Mouse (Mus musculus) gastrocnemius, adult 18-20 months (tissue): ENCODE measurements around the gene Cbx2. TPM values are rescaled to one million over a fixed set of nuclear protein-coding genes. Genes with fewer than 3 reads are reported as not detected.

Experiments used
- DNase-seq: peaks from one replicate; pipeline ENCODE4 v3.0.0; 2021; ENCODE audit warnings: low spot score
- total RNA-seq, 2 experiments: library from RNA; stranded (reverse); gene quantifications; 2 replicates each; pipeline ENCODE4 v1.2.3; 2021

The Cbx2 gene
- total RNA-seq, 2 experiments from 2014 or later = 0.85 to 1.0 TPM

DNA sequence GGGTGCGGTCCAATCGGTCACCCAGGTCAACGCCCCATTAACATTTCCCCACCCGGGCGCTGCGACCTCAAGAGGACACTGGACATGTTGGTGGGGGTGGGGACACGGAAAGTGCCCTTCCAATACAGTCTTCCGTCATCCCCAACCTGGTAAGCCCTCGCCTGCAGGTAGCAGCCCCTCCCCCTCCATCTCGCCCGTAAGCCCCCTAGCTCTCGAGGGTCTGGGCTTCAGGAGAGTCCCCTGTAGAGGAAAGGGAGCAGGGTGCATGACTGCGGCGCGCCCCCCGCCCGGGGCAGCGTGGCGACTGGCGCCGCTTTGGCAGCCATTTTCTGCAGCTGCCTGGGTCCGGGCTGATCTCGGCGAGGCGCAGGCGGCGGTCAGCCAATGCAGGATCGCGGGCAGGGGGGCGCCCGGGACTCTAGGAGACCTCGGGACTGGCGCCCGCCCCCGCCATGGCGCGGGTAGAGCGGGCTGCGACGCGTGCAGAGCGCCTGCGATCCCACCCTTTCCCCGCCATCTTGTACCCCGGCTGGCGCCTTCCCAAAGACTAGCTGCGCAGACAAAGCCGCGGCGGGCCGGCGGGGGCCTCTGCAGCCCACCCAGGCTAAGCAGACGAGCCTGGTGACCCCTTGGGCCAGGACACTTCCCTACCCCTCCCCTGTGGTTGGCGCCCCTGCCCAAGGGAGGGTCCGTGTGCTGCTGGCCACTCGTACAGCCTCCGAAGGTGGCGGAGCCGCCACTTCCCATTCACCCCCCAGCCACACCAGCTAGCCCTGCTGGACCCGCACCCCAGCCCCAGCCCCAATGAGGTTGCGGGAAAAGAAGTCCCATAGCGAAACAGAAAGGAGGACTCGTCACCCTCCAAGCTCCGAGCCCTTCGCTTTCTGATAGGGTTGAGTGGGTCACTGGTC, 33.8 kb downstream of the Cbx2 start:
- DNase-seq = no peak

DNA sequence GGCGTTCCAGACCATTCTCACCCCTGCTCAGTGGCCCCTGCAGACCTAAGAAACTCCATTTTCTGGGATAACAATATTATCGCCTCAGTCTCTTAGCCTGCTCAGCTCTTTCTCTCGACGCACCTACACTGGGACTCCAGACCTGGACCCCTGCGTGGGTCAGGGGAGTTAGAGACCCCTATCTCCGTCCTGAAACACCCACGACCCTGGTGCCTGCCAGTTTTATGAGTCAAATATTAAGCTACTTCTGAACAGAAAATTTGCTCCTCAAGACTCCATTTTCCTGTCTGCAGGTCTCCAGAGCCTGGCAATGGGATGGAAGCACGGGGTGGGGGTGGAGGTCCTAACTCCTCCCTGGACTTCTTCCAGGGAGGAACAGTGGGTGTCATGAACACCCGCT, 34.5 kb downstream of the Cbx2 start:
- DNase-seq = no peak

DNA sequence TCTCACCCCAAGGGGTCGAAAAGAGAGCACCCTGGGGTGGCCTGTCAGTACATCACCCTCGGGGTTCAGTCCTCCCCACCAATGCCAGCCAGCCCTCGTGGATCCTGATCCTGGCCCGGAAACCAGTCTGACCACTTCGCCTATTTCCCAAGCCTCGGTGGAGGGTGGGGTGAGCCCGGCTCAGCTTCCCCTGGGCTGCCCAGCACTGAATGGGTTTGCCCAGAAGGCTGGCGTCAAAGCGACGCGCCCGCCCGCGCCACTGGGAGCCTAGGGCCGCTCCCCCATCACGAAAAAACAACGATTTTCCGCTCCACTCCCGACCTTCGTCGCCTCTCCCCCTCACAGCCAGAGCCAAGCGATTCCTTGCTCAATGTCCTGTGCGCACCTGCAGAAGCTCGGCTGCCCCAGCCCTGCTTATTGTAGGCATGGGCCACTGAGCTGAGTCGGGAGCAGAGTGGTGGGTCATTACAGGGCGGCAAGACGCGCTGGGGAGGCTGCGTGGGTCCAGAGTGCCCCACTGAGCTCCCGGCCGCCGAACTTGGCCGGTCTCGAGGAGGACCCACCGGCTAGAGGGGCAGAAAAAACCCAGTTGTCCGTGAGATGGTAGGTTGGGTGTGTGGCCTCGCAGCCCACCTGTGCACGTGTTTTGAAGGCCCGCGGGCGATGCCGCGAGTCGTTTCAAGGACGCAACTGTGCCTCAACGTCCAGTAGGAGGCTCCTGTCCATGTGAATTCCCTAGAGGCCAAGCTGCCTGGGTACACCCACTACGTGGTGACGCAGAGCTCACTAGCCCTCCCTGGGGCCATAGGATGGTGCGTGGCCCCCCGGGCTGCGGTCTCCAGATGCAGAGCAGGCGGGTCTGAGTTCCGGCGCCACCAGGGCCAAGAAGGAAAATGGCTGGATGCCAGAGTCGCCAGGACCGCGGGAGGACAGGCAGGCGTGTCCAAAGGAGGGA, 35.6 kb downstream of the Cbx2 start:
- no peak for DNase-seq

DNA sequence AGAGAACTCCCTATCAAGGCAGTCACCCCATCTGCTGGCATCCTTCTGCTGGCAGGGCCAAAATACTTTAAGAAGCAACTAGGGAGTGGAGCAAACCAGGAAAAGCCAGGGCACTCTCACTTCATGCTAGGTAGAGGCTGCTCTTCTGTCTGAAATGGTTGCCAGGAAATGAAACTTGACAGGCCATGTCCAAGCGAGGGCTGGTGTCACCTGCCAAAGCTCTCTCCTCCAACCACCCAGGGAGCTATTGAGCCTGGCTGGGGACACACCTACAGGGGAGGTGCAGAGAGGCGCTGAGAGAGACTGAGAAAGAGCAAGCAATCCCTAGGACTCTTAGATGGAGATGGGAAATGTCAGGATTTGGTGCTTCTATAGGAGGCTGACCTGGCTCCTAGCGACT, 36.5 kb downstream of the Cbx2 start:
- DNase-seq = no peak

DNA sequence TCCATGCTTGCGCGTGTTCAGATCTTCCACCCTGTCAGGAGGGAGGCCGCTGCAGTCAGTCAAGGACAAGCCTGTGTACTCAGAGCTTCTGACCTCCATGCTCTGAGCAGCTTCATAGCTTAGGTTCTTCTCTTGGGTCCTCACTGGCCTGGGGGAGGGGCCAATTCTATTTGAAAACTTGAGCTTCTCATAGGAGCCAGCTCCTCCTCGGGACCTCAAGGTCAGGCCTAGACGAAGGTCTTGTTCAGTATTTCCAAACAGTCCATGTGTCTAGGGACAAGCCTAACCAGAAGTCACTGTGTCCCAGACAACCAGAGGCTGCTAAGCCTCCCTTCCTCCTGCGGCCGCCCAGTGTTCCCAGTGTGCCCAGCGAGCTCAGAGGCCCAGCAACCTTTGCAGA, 44.1 kb downstream of the Cbx2 start:
- no peak for DNase-seq

DNA sequence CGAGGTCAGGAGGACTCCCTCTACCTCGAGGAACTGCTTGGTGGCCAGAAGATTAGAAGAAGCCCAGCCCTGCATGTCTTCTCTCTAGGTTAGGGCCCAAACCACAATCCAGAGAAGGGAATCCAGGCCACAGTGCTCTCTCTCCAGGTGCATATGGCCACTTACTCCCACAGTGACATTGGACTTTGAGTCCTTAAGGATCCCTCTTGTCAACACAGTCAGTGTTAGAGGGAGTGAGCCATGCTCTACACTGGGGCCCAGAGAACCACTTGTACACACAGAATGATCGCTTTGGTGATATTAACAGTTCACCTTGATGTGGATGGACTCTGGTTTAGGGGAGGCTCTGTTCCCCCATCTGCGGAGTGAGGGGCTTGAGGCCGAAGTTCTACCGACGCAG, 49.5 kb downstream of the Cbx2 start:
- no peak for DNase-seq

DNA sequence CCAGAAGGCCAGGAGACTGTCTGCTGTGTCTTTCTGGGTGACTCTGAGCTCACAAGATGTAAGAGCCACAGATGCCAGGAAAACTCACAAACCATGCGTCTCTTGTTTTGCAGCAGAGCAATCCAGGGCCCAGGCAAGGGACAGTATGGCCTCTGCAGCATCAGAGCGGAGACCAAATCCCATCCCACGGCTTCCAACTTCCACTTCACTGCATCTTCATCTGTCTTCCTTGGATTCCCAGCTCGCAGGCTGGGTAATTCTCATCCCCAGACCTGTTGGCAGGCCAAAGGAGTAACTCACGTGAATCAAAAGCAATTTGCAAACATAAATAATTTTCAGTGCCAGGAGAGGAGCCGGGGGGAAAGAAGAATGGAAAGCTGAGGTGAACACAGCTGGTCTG, 50.2 kb downstream of the Cbx2 start:
- DNase-seq = no peak

DNA sequence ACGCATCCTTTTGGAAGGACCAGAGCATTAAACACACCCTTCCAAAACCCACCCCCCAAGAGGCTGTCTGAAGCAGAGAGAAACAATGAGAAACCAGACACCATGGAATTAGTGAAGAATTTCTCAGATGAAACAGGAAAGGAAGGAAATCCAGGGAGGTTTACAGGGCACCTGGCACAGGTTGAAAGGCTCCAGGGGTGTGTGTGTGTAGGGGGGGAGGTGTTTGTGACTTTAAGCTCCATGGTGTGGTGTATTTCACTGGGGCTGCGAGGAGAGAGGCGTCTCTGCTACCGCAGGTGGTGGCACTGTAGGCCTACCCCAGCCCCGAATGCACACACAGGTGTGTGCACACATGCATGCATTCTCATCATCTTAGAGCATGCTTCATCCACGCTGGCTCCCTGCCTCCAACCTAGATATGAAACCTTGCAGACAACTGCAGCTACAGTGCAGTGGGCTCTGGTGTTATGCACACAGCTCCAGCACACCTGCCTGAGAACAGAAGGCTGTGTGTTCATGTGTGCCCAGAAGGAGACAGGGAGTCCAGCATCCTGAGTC, 51.2 kb downstream of the Cbx2 start:
- no peak for DNase-seq

DNA sequence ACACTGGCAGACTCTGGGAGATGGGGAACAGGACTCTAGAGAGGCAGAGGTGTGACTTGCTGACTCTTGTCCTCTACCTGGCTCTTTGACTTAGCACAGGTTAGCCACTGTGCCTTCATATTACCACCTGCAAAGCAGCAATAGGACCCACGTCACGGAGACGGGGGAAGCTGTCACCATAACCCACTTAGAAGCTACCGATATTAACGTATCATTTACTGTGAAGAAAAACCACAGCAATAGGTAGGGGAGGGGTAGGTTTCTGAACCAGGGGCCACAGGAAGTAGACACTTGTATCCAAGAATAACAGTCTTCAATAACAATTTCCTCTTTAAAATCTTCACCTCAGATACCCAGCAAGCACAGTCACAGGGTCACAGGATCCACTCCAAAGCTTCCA, 53.0 kb downstream of the Cbx2 start:
- DNase-seq = no peak

DNA sequence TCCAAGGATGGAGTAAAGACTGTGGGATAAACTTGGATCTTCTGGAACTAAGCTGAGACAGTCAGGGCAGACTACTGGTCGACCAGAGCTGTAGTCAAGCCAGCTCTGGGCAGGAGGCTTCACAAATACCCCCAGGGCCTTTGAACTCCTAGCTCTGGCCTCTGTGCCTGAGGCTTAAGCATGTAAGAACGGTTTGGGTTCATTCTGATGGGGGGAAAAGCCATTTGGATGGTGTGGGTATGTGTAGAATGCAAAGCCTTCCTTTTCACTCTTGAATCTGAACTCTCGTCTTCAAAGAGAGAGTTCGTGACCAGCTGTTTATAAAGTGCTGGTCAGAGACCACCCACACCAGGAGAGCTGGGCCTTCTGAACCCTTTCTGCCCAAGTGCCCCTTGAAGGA, 55.0 kb downstream of the Cbx2 start:
- no peak for DNase-seq

DNA sequence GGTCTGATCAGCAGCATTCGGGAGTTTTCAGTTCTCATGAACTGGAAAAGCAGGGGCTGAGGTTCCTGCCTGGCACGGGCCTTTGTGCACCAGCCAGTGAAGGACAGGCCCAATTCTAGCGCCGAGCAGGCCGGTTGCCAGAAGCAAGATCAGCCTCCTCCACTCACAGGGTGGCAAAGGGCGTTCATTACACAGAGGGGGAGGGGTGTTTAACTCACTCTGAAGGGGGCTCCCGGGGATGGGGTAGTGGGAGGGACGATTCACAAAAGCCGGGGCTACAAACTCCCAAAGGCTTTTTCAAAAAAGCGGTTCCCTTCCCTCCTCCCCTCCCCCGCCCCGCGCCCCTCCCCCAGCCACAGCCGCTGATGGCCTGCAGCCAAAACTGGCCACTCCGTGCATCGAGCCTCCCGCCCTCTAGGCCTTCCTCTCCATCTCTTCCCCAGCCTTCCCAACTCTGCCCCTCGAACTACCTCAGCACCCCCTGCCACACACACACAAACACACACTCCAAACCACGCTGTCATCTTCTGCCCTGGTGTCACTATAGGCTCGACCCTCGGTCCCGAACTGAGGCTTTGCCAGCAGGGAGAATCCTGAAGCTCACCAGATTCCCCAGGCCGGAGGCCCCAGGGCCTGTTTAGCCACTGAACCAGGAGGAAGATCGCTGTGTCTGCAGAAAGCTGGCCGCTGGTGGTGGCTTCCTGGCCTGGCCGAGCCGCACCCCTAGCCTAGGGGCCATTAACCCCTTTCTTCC, 56.1 kb downstream of the Cbx2 start:
- no peak for DNase-seq

DNA sequence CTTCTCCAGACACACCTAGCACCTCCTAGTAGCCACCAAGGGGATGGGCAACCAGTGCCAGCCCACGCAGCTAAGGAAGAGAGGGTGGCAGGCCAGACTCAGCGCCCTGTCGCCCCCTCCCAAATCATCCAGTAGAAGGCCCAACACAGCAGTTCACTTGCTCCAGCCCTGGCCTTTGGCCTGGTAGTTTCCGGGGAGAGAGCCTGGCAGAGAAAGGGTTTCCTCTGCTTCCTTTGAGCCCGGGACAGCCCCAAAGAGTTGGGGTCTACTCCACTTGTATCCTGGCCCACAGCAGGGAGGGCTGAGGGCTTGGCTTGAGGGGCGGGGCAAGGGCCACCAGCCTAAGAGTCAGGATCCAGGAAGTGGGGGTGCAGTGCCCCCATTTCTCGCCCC, 56.7 kb downstream of the Cbx2 start:
- no peak for DNase-seq

DNA sequence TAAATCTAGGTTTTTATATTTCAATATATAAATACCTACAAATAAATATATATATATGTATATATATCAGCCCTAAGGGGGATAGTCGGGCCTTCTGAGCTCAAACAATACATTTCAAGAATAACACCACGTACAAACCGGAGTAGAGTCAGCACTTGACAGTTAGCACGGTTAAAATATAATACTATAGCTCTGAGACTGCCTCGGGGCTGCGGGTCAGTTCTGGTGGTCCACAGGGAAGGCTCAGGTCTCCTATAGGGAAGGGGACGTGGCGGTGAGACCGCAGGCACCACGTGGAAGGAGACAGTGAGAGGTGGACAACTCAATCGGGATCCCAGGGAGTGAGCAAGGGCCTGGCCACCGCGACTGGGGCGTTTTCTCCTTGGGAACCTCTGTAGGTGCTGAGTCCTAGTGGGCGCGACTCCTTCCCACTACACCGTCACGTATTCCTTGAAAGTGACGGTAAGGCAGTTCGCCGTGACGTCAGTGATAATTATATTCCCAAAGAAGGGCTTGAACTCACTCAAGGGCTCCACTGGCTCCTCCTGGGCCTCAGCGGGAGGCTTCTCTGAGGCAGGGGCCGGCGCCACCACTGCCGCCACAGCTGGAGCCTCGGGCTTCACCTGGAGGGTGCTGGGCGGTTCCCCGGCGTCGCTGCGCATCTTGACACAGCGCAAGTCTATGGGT, 57.8 kb downstream of the Cbx2 start:
- DNase-seq = no peak

Other genes starting within 250 kb of the Cbx2 start
- gene Rbfox3, start 111.4 kb upstream of the Cbx2 start, total RNA-seq = under 1 TPM in 1 of 2 experiments, not detected in 1; 0.09 TPM
- not detected for gene Enpp7, start 34.8 kb upstream of the Cbx2 start, total RNA-seq
- gene Cbx8, start 18.0 kb downstream of the Cbx2 start, total RNA-seq = 1 to 10 TPM; 2.6 to 3.5 TPM
- 1 to 10 TPM; 1.6 to 2.5 TPM for gene Cbx4, start 63.3 kb downstream of the Cbx2 start, total RNA-seq
- 10 to 100 TPM; 29.7 to 29.9 TPM for gene Tbc1d16, start 205.5 kb downstream of the Cbx2 start, total RNA-seq
- under 1 TPM in 1 of 2 experiments, not detected in 1; 0.26 TPM for gene Ccdc40, start 205.6 kb downstream of the Cbx2 start, total RNA-seq
- 100 to 1,000 TPM; 174 to 191 TPM for gene Gaa, start 244.9 kb downstream of the Cbx2 start, total RNA-seq